Comparison of ENCODE assay signal across 22 mouse cellular contexts in the genomic region with DNA sequence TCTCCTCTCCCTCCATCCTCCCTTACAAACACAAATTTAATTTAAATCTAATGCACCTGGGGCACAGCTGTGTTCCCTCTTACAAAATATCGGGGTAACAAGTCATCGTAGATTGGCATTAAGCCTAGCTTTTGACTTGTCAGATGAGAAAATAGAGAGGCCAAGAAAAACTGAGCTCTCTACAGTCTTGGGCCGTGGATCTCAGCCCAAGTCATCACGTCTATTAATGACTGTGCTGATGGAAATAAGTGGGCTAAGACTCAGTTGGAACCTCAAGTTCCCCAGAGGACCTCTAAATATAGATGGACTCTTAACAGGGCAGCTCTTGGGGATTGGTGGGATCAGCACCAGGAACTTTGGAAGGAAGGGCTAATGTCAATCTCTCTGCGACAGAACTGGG. TPM values are rescaled to one million over a fixed set of nuclear protein-coding genes. Genes with fewer than 3 reads are reported as not detected.
DNase-seq lines count a peak whose midpoint lies in the region; ATAC-seq and TF ChIP-seq lines count a peak whose summit lies in the region.
"Had no signal": no experiment of that assay in that cellular context is flagged by ENCODE, and none has a peak within 500 bp of the region (broad histone marks: within the 10 kb centered on the region; RNA-seq: fewer than 3 reads in every experiment).

No protein-coding gene starts in this region.

- no peak overlapping the region for H3K9ac ChIP-seq in heart, adult 2 months (ENCODE audit: low read depth, low read length)
- H3K9ac ChIP-seq in lung, postnatal 0 days (replicated peaks; ENCODE audit: low read depth): no peak overlapping the region
- H3K9ac ChIP-seq in heart, postnatal 0 days (replicated peaks; ENCODE audit: low read depth, low read length): no peak overlapping the region
- H3K9ac ChIP-seq: hindbrain, embryonic 14.5 days; liver, postnatal 0 days; midbrain, embryonic 12.5 days had no signal

- H3K4me1 ChIP-seq in heart, adult 2 months (ENCODE audit: control insufficient read depth, insufficient read depth, low read length): 0 out of 2 replicates have a peak, but pooled peaks cover 1% of the 10 kb centered on the region
- no peaks in the 10 kb centered on the region for H3K4me1 ChIP-seq in lung, postnatal 0 days (ENCODE audit: insufficient read depth, low read depth, low read length)
- H3K4me1 ChIP-seq in embryonic fibroblast, embryonic 13.5 days (ENCODE audit: control insufficient read depth, insufficient read depth, low read length): peaks cover 17% of the 10 kb centered on the region; the same call in 1 of the 2 replicates
- H3K4me1 ChIP-seq in heart, postnatal 0 days (ENCODE audit: control insufficient read depth, insufficient read depth): no peaks in the 10 kb centered on the region
- H3K4me1 ChIP-seq: forebrain, embryonic 10.5 days; midbrain, embryonic 12.5 days had no signal

- no peak for TF ChIP-seq POLR2A in heart, adult 2 months (IDR thresholded peaks at IDR 0.05; ENCODE audit: insufficient read depth, low read depth, low read length)
- TF ChIP-seq POLR2A in embryonic fibroblast, embryonic 13.5 days (IDR thresholded peaks at IDR 0.05; ENCODE audit: low read depth, low read length): no peak

- H3K79me2 ChIP-seq in heart, adult 2 months (replicated peaks; ENCODE audit: control insufficient read depth, insufficient read depth, low read length): no peaks in the 10 kb centered on the region

- H3K27ac ChIP-seq in heart, adult 2 months: peak overlapping the region; percentile 43
- H3K27ac ChIP-seq in lung, postnatal 0 days (ENCODE audit: low read length): no peak overlapping the region
- peak overlapping the region; percentile 6 for H3K27ac ChIP-seq in embryonic fibroblast, embryonic 13.5 days (ENCODE audit: insufficient read depth, low read length)
- H3K27ac ChIP-seq in heart, postnatal 0 days (ENCODE audit: low read depth): no peak overlapping the region
- H3K27ac ChIP-seq: forebrain, embryonic 10.5 days; hindbrain, embryonic 14.5 days; midbrain, embryonic 12.5 days had no signal

- intact Hi-C loops in heart, adult 2 months (cut with DNase I): no loop called here
- intact Hi-C loops in left cerebral cortex, postnatal 36 days (cut with DNase I): loop anchor here (5.0 kb wide), 1 partner anchor 129 kb away; the partner anchor contains the start of gene Ttll1

- no peaks in the 10 kb centered on the region for H3K27me3 ChIP-seq in heart, adult 2 months (ENCODE audit: control insufficient read depth, insufficient read depth, low read length)
- no peaks in the 10 kb centered on the region for H3K27me3 ChIP-seq in lung, postnatal 0 days (replicated peaks; ENCODE audit: insufficient read depth, low read length)
- H3K27me3 ChIP-seq in heart, postnatal 0 days (ENCODE audit: control insufficient read depth, insufficient read depth, low read length): no peaks in the 10 kb centered on the region
- H3K27me3 ChIP-seq: midbrain, embryonic 12.5 days had no signal

- ATAC-seq in lung, postnatal 0 days: peak; percentile 26; the same call in 1 of the 2 replicates
- peak; percentile 39; the same call in 1 of the 2 replicates for ATAC-seq in heart, postnatal 0 days (ENCODE audit: insufficient read depth, low read depth)
- ATAC-seq: activated CD4-positive, CD25-positive, alpha-beta regulatory T cell, adult 4 months; forebrain, embryonic 16.5 days; inflammation-experienced regulatory T-cells, adult 6 months; liver, postnatal 0 days had no signal

- no peak for TF ChIP-seq CTCF in heart, adult 2 months (IDR thresholded peaks at IDR 0.05)
- no peak for TF ChIP-seq CTCF in lung, postnatal 0 days (IDR thresholded peaks at IDR 0.05)
- no peak for TF ChIP-seq CTCF in embryonic fibroblast, embryonic 13.5 days (IDR thresholded peaks at IDR 0.05; ENCODE audit: borderline replicate concordance, insufficient read depth, low read length)
- TF ChIP-seq CTCF in heart, postnatal 0 days (IDR thresholded peaks at IDR 0.05; ENCODE audit: low read depth): no peak

- no peak overlapping the region for H3K4me2 ChIP-seq in lung, postnatal 0 days (replicated peaks; ENCODE audit: low read depth, low read length)
- H3K4me2 ChIP-seq in heart, postnatal 0 days (ENCODE audit: low read depth, low read length): no peak overlapping the region
- H3K4me2 ChIP-seq: hindbrain, embryonic 14.5 days; liver, embryonic 11.5 days; midbrain, embryonic 12.5 days had no signal

- no peak for TF ChIP-seq EP300 in heart, adult 2 months (IDR thresholded peaks at IDR 0.05; ENCODE audit: insufficient read depth, low read depth, low read length)
- no peak for TF ChIP-seq EP300 in lung, postnatal 0 days (IDR thresholded peaks at IDR 0.05)
- TF ChIP-seq EP300 in heart, postnatal 0 days (IDR thresholded peaks at IDR 0.05; ENCODE audit: low read depth): 0 out of 2 replicates have a peak, but pooled peaks have one; percentile 34

- no peak overlapping the region for H3K4me3 ChIP-seq in heart, adult 2 months
- no peak overlapping the region for H3K4me3 ChIP-seq in lung, postnatal 0 days (ENCODE audit: low read depth, low read length)
- no peak overlapping the region for H3K4me3 ChIP-seq in embryonic fibroblast, embryonic 13.5 days (ENCODE audit: insufficient read depth, low read length)
- H3K4me3 ChIP-seq in heart, postnatal 0 days (ENCODE audit: low read depth, low read length): no peak overlapping the region
- H3K4me3 ChIP-seq: forebrain, embryonic 10.5 days; midbrain, embryonic 12.5 days had no signal

- peaks cover 3% of the 10 kb centered on the region; the same call in 1 of the 2 replicates for H3K36me3 ChIP-seq in heart, adult 2 months (ENCODE audit: control insufficient read depth, insufficient read depth, low read length)
- H3K36me3 ChIP-seq in lung, postnatal 0 days (ENCODE audit: insufficient read depth, low read length): peaks cover 52% of the 10 kb centered on the region
- peaks cover 88% of the 10 kb centered on the region for H3K36me3 ChIP-seq in heart, postnatal 0 days (replicated peaks; ENCODE audit: control insufficient read depth, insufficient read depth, low read length)

- 54% methylated on average over 5 of the region's 5 CpGs for WGBS in heart, adult 2 months
- WGBS in lung, postnatal 0 days: 87% methylated on average over 5 of the region's 5 CpGs
- WGBS in heart, postnatal 0 days: 53% methylated on average over 5 of the region's 5 CpGs

- H3K9me3 ChIP-seq in lung, postnatal 0 days (ENCODE audit: low read length): no peaks in the 10 kb centered on the region
- H3K9me3 ChIP-seq in heart, postnatal 0 days (replicated peaks; ENCODE audit: control insufficient read depth, low read length): no peaks in the 10 kb centered on the region
- H3K9me3 ChIP-seq: forebrain, embryonic 10.5 days; midbrain, embryonic 12.5 days had no signal

- DNase-seq in heart, adult 2 months: peak in 1 of 2 experiments; percentile 26
- DNase-seq in heart, postnatal 4 days: no peak
- no peak for DNase-seq in lung, postnatal 0 days (ENCODE audit: low spot score)
- no peak for DNase-seq in lung, postnatal 10 days
- peak; percentile 36 for DNase-seq in heart, postnatal 0 days (ENCODE audit: low spot score)
- DNase-seq in retina, postnatal 1 day: no peak
- DNase-seq in left cerebral cortex, postnatal 36 days (ENCODE audit: low spot score in 2 of 2): no peak
- DNase-seq: cerebellum, adult 2 months; cerebellum, postnatal 36 days; kidney, adult 18-20 months; liver, postnatal 0 days; lung, postnatal 14 days; spleen, adult 18-20 months; thymus, postnatal 25 days had no signal

RNA-seq across cellular contexts. Expression of gene Arfgap3, which starts 33.1 kb away (rescaled TPM):
- 1 to 10 TPM; 9.6 to 9.8 TPM for total RNA-seq in heart, adult 2 months (2021)
- polyA plus RNA-seq in heart, adult 2 months (2012; rRNA removed): 12.2 and 13.1 TPM in 2 replicates
- total RNA-seq in heart, postnatal 4 days (2021): 10 to 100 TPM; 21.5 to 22.6 TPM
- 41.1 and 44.2 TPM in 2 replicates for polyA plus RNA-seq in lung, postnatal 0 days (2015; fragmentation: Nextera tagmentation; extraction: Ambion mirVana)
- polyA plus RNA-seq in embryonic fibroblast, embryonic 13.5 days (2011; ENCODE audit: insufficient read length, low read depth, missing spikeins): 51.9 and 55.2 TPM in 2 replicates
- 86.9 and 112 TPM in 2 replicates for total RNA-seq in heart, postnatal 0 days (2014; rRNA removed; ENCODE audit: low replicate concordance)
- polyA plus RNA-seq in heart, postnatal 0 days (2015; fragmentation: Nextera tagmentation; extraction: Ambion mirVana): 22.4 and 25.4 TPM in 2 replicates
- total RNA-seq in left cerebral cortex, postnatal 36 days (2021): 10 to 100 TPM; 18.9 to 22.3 TPM

Comparison
In these comparisons a context has a peak if more than half of its experiments do, and no peak if none do; other contexts are left out.
1. H3K27ac ChIP-seq: peak in heart, adult 2 months (single experiment) and embryonic fibroblast, embryonic 13.5 days (single experiment); none in lung, postnatal 0 days (single experiment) and heart, postnatal 0 days (single experiment).